Mouse (Mus musculus) MEL (cell line): Measurements from ENCODE around the gene Trib3.

ENCODE experiments used
- CTCF ChIP-seq, 3 experiments: IDR thresholded peaks in 2 of 3; conservative IDR thresholded peaks in 1 of 3; 2 replicates each; pipeline ENCODE4 v1.5.1; 2011 to 2012; ENCODE audit warnings: low read length in 3 of 3, low read depth in 2 of 3, mild to moderate bottlenecking in 2 of 3, improper control_type of control experiment in 1 of 3, inconsistent platforms in 1 of 3, mixed read lengths in 1 of 3, moderate library complexity in 1 of 3; ENCODE audit not compliant: control insufficient read depth in 1 of 3, insufficient read depth in 1 of 3, poor library complexity in 1 of 3, severe bottlenecking in 1 of 3
- EP300 ChIP-seq, 2 experiments: IDR thresholded peaks; 2 replicates each; pipeline ENCODE4 v1.6.1; 2011; ENCODE audit warnings: improper control_type of control experiment in 2 of 2, low read length in 2 of 2, low read depth in 1 of 2, mild to moderate bottlenecking in 1 of 2
- JUND ChIP-seq: IDR thresholded peaks from 2 replicates; pipeline ENCODE4 v1.6.1; 2011; ENCODE audit warnings: low read depth, mild to moderate bottlenecking, improper control_type of control experiment, low read length
- MXI1 ChIP-seq: IDR thresholded peaks from 2 replicates; pipeline ENCODE4 v1.6.1; 2011; ENCODE audit warnings: mild to moderate bottlenecking, low read depth, low read length, improper control_type of control experiment
- POLR2A ChIP-seq, 2 experiments: IDR thresholded peaks; 2 replicates each; pipeline ENCODE4 v1.6.1; 2011 to 2012; ENCODE audit warnings: low read length in 2 of 2, mild to moderate bottlenecking in 2 of 2, control low read depth in 1 of 2, improper control_type of control experiment in 1 of 2, low read depth in 1 of 2, moderate library complexity in 1 of 2; ENCODE audit not compliant: control insufficient read depth in 1 of 2, insufficient read depth in 1 of 2, poor library complexity in 1 of 2
- RAD21 ChIP-seq: IDR thresholded peaks from 2 replicates; pipeline ENCODE4 v1.6.1; 2011; ENCODE audit warnings: mild to moderate bottlenecking, low read depth, low read length, improper control_type of control experiment

- no peak for TF ChIP-seq CTCF (IDR thresholded peaks at IDR 0.05 in 2 of 3, conservative IDR thresholded peaks at IDR 0.05 in 1 of 3; ENCODE audit: control insufficient read depth in 1 of 3, insufficient read depth in 1 of 3, low read depth in 2 of 3, low read length in 3 of 3, poor library complexity in 1 of 3, severe bottlenecking in 1 of 3)
- TF ChIP-seq EP300 (IDR thresholded peaks at IDR 0.05; ENCODE audit: low read depth in 1 of 2, low read length in 2 of 2) = no peak
- TF ChIP-seq RAD21 = no peak
- no peak for TF ChIP-seq MXI1
- TF ChIP-seq JUND = no peak
- peak in 1 of 2 experiments; percentile 33; a peak in 2 of 4 replicates for TF ChIP-seq POLR2A (IDR thresholded peaks at IDR 0.05; ENCODE audit: control insufficient read depth in 1 of 2, insufficient read depth in 1 of 2, low read depth in 1 of 2, low read length in 2 of 2, poor library complexity in 1 of 2)
Measured at GRCm38 (mm10) chr2:152312996-152313395, 30.8 kb downstream of the Trib3 start.
